Mouse (Mus musculus) myocyte (in vitro differentiated cells): ENCODE measurements around the gene Usp6nl.

Experiments
- E2F4 ChIP-seq: IDR thresholded peaks from one replicate; pipeline ENCODE4 v1.6.1; 2011; ENCODE audit warnings: mild to moderate bottlenecking, control low read depth, moderate library complexity; ENCODE audit not compliant: insufficient read depth
- MAX ChIP-seq: IDR thresholded peaks from one replicate; pipeline ENCODE4 v1.6.1; 2011; ENCODE audit warnings: low read depth, mild to moderate bottlenecking, control low read depth
- MYOD1 ChIP-seq, 3 experiments: IDR thresholded peaks; one replicate each; pipeline ENCODE4 v1.6.1; 2011; ENCODE audit warnings: control low read depth in 2 of 3, low read depth in 2 of 3, mild to moderate bottlenecking in 2 of 3, moderate library complexity in 1 of 3; ENCODE audit not compliant: insufficient read length in 2 of 3, control insufficient read depth in 1 of 3
- POLR2A ChIP-seq: IDR thresholded peaks from one replicate; pipeline ENCODE4 v1.6.1; 2011; ENCODE audit warnings: low read depth, mild to moderate bottlenecking, control low read depth, moderate library complexity; ENCODE audit not compliant: insufficient read length
- POLR2AphosphoS2 ChIP-seq: IDR thresholded peaks from one replicate; pipeline ENCODE4 v1.6.1; 2011; ENCODE audit warnings: low read depth, control low read depth; ENCODE audit not compliant: insufficient read length
- REST ChIP-seq: IDR thresholded peaks from one replicate; pipeline ENCODE4 v1.6.1; 2011; ENCODE audit warnings: mild to moderate bottlenecking, control low read depth, moderate library complexity; ENCODE audit not compliant: insufficient read depth, insufficient read length
- SRF ChIP-seq: IDR thresholded peaks from one replicate; pipeline ENCODE4 v1.6.1; 2011; ENCODE audit warnings: low read depth; ENCODE audit not compliant: control insufficient read depth, insufficient read length
- TCF12 ChIP-seq: IDR thresholded peaks from one replicate; pipeline ENCODE4 v1.6.1; 2011; ENCODE audit warnings: mild to moderate bottlenecking, control low read depth; ENCODE audit not compliant: poor library complexity, insufficient read depth, severe bottlenecking
- TCF3 ChIP-seq: IDR thresholded peaks from one replicate; pipeline ENCODE4 v1.6.1; 2011; ENCODE audit warnings: low read depth, control low read depth; ENCODE audit not compliant: insufficient read length
- USF1 ChIP-seq: IDR thresholded peaks from one replicate; pipeline ENCODE4 v1.6.1; 2011; ENCODE audit warnings: low read depth, mild to moderate bottlenecking, control low read depth, moderate library complexity

- TF ChIP-seq POLR2A = no peak
- no peak for TF ChIP-seq MYOD1 (IDR thresholded peaks at IDR 0.05; ENCODE audit: control insufficient read depth in 1 of 3, insufficient read length in 2 of 3, low read depth in 2 of 3)
- no peak for TF ChIP-seq POLR2AphosphoS2
- no peak for TF ChIP-seq E2F4
- TF ChIP-seq TCF12 = no peak
- no peak for TF ChIP-seq TCF3
- no peak for TF ChIP-seq MAX
- TF ChIP-seq REST = no peak
- TF ChIP-seq SRF = no peak
- TF ChIP-seq USF1 = no peak
These were observed 74.2 kb downstream of the Usp6nl start for GRCm38 (mm10) chr2:6396626-6397146.
